Mouse (Mus musculus): Measurements from ENCODE around the gene Gm29133. TPM values are rescaled to one million over a fixed set of nuclear protein-coding genes. Genes with fewer than 3 reads are reported as not detected.

The Gm29133 gene
- polyA plus RNA-seq (2015; fragmentation: Nextera tagmentation; extraction: Ambion mirVana), result not detected in 2 replicates

DNA sequence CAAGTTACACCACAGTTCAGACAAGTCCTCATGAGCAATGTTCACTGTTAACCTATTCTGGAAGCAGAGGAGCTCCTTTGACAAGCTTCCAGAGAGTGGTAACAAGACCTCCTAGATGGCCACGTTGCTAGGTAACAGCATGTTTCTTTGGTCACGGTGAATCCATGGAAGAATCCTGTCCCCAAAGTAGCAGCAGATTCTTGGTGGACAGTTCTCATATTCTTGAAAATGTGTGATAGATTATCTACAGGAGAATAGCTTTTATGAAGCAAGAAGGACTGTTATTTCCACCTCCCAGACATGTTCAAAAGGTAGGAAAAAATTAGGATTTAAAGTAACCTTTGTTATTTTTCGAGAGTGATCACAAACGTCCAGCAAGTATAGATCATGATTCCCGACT lies at the start of gene Gm29133:
Gene Gm29133 (plus strand): TSS at position 301 of the 400 bp plus-strand sequence.
- Histone ChIP-seq H3K4me3 (ENCODE audit: low read length) (no peak within 1 kb of the TSS), H3K9ac (replicated peaks; ENCODE audit: low read length) (no peak within 1 kb of the TSS), H3K36me3 (ENCODE audit: insufficient read depth, low read length) (no peaks in the 10 kb centered on the region), H3K4me1 (ENCODE audit: insufficient read depth, low read length) (no peaks in the 10 kb centered on the region), H3K27me3 (ENCODE audit: insufficient read depth, low read length) (no peaks in the 10 kb centered on the region), H3K4me2 (replicated peaks; ENCODE audit: low read depth, low read length) (no peak within 1 kb of the TSS), H3K9me3 (ENCODE audit: low read length) (no peaks in the 10 kb centered on the region), H3K27ac (ENCODE audit: low read length) (no peak within 1 kb of the TSS)
- no peak for ATAC-seq (ENCODE audit: low FRiP score, low TSS enrichment)
- 54% methylated on average over 5 of the region's 5 CpGs for WGBS

DNA sequence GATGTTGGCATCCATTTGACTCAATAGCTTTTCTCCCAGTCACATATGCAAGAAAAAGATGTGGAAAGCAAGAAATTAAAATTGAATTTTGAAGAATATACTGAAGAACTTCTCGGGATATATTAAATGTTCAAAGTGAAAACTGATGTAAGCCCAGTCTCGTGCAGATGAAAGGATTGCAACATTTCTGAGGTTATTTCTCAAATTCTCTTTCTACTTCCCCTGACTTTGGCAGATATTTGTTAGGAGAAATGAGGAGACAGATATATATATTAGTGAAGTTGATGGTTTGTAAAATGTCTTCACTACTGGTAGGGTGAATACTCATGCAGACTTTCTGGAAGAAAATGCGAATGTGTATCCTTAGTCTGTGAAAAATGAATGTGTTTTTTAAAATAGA lies 48.9 kb upstream of the Gm29133 start:
- no peaks in the 10 kb centered on the region for H3K27me3 ChIP-seq (ENCODE audit: insufficient read depth, low read length)
- H3K9me3 ChIP-seq (ENCODE audit: low read length), result no peaks in the 10 kb centered on the region
- H3K4me2 ChIP-seq (replicated peaks; ENCODE audit: low read depth, low read length), result no peak overlapping the region
- ATAC-seq (ENCODE audit: low FRiP score, low TSS enrichment), result no peak
- no peak overlapping the region for H3K4me3 ChIP-seq (ENCODE audit: low read length)
- H3K36me3 ChIP-seq (ENCODE audit: insufficient read depth, low read length), result no peaks in the 10 kb centered on the region
- no peak overlapping the region for H3K9ac ChIP-seq (replicated peaks; ENCODE audit: low read length)
- no peaks in the 10 kb centered on the region for H3K4me1 ChIP-seq (ENCODE audit: insufficient read depth, low read length)
- H3K27ac ChIP-seq (ENCODE audit: low read length), result no peak overlapping the region
- 94% methylated on average over 3 of the region's 3 CpGs for WGBS

DNA sequence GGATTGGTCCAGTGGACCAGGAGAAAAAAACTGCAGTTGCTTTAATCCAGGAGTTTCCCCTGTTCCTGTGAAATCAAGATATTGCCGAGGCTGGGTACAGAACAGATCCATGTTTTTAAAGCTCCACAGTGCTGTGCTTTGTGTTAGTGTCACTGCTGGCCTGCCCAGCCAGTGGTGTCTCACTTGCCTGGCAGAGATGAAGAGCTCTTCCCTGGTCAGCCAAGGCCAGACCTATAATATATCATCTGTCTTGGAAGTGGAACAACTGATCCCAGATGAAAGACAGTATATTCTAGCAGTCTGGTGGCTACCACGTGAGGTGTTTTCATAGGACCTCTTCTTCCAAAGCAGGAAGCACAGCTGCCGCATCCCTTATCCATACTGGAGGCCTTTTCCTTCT lies 46.7 kb upstream of the Gm29133 start:
- ATAC-seq (ENCODE audit: low FRiP score, low TSS enrichment), result no peak
- Histone ChIP-seq H3K4me1 (ENCODE audit: insufficient read depth, low read length) (no peaks in the 10 kb centered on the region), H3K4me2 (replicated peaks; ENCODE audit: low read depth, low read length) (no peak overlapping the region), H3K9me3 (ENCODE audit: low read length) (no peaks in the 10 kb centered on the region), H3K9ac (replicated peaks; ENCODE audit: low read length) (no peak overlapping the region), H3K27me3 (ENCODE audit: insufficient read depth, low read length) (no peaks in the 10 kb centered on the region), H3K4me3 (ENCODE audit: low read length) (no peak overlapping the region), H3K36me3 (ENCODE audit: insufficient read depth, low read length) (no peaks in the 10 kb centered on the region), H3K27ac (ENCODE audit: low read length) (no peak overlapping the region)
- WGBS, result 51% methylated on average over 3 of the region's 3 CpGs

DNA sequence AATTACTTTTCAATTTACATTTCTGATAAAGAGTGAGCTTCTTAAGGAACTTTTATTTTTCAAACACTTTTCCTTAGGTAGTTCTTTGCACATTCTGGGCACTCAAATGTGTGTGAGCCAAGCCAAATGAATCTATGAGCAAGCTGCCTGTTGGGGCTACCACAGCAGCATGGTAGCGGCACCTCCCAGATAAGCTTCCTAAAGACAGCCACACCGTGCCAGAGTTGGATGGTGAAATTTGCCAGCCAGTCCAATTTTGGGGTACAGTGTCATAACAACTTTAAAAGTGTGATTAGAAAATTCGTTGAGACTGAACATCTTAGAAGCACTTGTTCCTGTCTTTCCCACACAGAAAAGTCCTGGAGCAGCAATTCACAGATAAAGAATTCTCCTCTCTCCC lies 41.5 kb upstream of the Gm29133 start:
- no peak overlapping the region for H3K27ac ChIP-seq (ENCODE audit: low read length)
- no peaks in the 10 kb centered on the region for H3K27me3 ChIP-seq (ENCODE audit: insufficient read depth, low read length)
- H3K36me3 ChIP-seq (ENCODE audit: insufficient read depth, low read length), result no peaks in the 10 kb centered on the region
- H3K4me3 ChIP-seq (ENCODE audit: low read length), result no peak overlapping the region
- 79% methylated on average over 3 of the region's 3 CpGs for WGBS
- no peaks in the 10 kb centered on the region for H3K9me3 ChIP-seq (ENCODE audit: low read length)
- ATAC-seq (ENCODE audit: low FRiP score, low TSS enrichment), result no peak
- no peaks in the 10 kb centered on the region for H3K4me1 ChIP-seq (ENCODE audit: insufficient read depth, low read length)
- H3K9ac ChIP-seq (replicated peaks; ENCODE audit: low read length), result no peak overlapping the region
- no peak overlapping the region for H3K4me2 ChIP-seq (replicated peaks; ENCODE audit: low read depth, low read length)

DNA sequence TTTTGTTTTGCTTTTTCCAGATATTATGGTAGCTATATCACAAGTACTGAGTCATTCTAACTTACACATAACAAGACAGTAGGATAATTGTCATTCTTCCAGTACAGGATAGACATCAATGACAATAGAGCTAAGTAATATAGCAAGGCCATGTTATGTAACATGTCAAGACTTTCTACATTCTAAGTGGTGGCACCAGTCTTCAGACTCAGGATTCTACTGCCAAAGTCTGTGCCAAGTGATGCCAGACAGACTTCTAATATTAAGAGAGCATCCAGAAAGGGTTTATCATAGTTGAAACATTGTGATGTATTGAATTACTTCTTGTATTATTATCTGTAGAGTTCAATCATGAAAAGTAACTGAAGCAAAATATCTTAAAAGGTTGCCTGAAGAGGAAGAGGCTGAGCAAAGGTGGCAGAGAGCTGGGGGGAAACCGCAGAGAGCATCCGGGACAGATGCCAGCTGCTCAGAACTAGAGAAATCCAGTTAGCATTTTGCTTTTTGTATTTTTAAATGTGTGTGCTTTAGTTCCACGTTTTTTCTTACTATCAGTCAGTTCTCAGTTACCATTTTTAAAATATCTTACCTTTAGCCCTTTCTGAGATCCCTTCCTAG lies 34.2 kb upstream of the Gm29133 start:
- 70% methylated on average over 3 of the region's 3 CpGs for WGBS
- ATAC-seq (ENCODE audit: low FRiP score, low TSS enrichment), result no peak
- Histone ChIP-seq H3K4me1 (ENCODE audit: insufficient read depth, low read length) (no peaks in the 10 kb centered on the region), H3K27me3 (ENCODE audit: insufficient read depth, low read length) (no peaks in the 10 kb centered on the region), H3K27ac (ENCODE audit: low read length) (no peak overlapping the region), H3K9ac (replicated peaks; ENCODE audit: low read length) (no peak overlapping the region), H3K36me3 (ENCODE audit: insufficient read depth, low read length) (no peaks in the 10 kb centered on the region), H3K9me3 (ENCODE audit: low read length) (no peaks in the 10 kb centered on the region), H3K4me3 (ENCODE audit: low read length) (no peak overlapping the region), H3K4me2 (replicated peaks; ENCODE audit: low read depth, low read length) (no peak overlapping the region)

DNA sequence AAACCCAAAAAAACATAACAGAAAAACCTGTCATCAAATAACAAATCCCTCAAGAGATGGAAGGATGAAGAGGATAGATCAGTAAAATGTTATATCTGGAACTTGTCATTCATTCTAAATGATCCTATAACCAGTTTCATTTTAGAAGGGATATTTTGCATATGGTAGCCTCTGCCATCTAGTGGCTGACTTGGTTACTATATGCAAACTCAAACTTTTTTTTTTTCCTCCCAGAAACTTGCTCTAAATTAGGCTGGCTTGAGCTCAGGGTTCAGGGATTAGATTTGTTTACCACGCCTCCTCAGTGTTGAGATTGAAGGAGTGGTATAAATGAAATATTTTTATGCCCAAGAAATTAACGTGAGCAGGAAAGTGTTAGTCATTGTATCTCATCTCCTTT lies 27.3 kb upstream of the Gm29133 start:
- H3K27me3 ChIP-seq (ENCODE audit: insufficient read depth, low read length), result no peaks in the 10 kb centered on the region
- 24% methylated on average over 2 of the region's 2 CpGs for WGBS
- H3K9me3 ChIP-seq (ENCODE audit: low read length), result no peaks in the 10 kb centered on the region
- no peak overlapping the region for H3K27ac ChIP-seq (ENCODE audit: low read length)
- no peak overlapping the region for H3K9ac ChIP-seq (replicated peaks; ENCODE audit: low read length)
- no peak overlapping the region for H3K4me3 ChIP-seq (ENCODE audit: low read length)
- no peak overlapping the region for H3K4me2 ChIP-seq (replicated peaks; ENCODE audit: low read depth, low read length)
- ATAC-seq (ENCODE audit: low FRiP score, low TSS enrichment), result no peak
- H3K36me3 ChIP-seq (ENCODE audit: insufficient read depth, low read length), result no peaks in the 10 kb centered on the region
- H3K4me1 ChIP-seq (ENCODE audit: insufficient read depth, low read length), result no peaks in the 10 kb centered on the region

DNA sequence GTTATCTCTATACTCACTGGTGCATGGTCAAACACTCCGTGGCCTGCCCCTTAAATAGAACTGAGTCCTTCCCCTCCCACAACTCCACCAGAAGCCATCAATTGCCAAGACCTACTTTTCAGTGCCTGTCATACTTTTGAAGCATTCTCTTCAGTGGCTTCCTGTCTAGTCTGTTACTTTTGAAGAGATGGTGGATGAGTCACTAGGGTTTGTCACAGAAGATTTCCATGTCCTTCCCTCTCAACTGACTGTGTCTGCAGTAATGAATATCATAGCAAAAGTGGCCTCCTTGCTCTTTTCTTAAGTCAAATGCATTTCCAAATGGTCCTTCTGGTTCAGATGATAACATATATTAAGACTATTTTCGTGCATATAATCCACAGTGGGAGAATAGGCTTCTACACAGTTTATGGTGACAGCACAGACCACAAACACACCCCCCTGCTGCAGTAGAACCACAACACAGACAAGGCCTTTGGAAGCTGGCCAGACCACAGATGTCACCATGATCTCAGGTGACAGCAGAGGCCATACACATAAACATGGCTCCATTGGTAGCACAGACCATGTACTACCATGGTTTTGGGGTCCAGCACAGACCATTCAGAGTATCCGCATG lies 16.9 kb upstream of the Gm29133 start:
- H3K9ac ChIP-seq (replicated peaks; ENCODE audit: low read length), result no peak overlapping the region
- H3K4me2 ChIP-seq (replicated peaks; ENCODE audit: low read depth, low read length), result no peak overlapping the region
- H3K27me3 ChIP-seq (ENCODE audit: insufficient read depth, low read length), result no peaks in the 10 kb centered on the region
- H3K36me3 ChIP-seq (ENCODE audit: insufficient read depth, low read length), result no peaks in the 10 kb centered on the region
- H3K4me1 ChIP-seq (ENCODE audit: insufficient read depth, low read length), result no peaks in the 10 kb centered on the region
- WGBS, result 82% methylated on average over 3 of the region's 3 CpGs
- no peaks in the 10 kb centered on the region for H3K9me3 ChIP-seq (ENCODE audit: low read length)
- H3K4me3 ChIP-seq (ENCODE audit: low read length), result no peak overlapping the region
- ATAC-seq (ENCODE audit: low FRiP score, low TSS enrichment), result no peak
- no peak overlapping the region for H3K27ac ChIP-seq (ENCODE audit: low read length)

DNA sequence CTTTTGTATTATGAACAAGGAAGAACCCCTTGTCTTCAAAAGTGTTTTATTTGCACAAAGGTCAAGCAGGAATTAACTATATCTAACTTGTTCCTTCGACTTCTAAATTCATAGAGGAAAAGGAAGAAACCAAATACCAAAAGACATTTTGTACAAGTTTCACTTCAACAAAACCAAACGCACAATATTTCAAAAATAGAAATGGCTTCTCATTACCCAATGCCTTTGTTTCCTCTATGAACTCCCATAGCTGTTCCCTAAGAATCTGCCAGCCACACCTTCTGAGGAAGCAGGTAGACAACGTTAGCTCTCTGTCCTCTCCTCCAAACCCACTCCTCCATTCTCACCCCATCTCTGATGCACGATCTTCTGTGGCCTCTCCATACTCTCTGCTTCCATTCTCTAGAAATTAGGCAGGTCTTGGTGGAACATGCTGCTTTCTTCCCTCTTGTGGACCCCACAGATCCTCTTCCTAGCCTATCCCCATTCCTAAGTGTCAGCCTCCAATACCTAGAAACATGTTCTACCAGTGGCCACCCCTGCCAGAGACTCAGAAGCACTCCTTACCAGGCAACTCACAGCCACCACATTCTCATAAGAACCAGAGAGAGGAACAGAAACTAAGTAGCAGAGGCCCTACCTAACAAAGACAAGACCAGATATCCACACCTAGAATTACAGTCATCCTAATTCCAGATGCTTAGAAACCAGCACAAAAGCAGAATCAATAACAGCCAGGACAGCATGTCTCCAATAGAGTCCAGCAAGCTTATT lies 4.1 kb upstream of the Gm29133 start:
- no peak for ATAC-seq (ENCODE audit: low FRiP score, low TSS enrichment)
- Histone ChIP-seq H3K4me1 (ENCODE audit: insufficient read depth, low read length) (no peaks in the 10 kb centered on the region), H3K36me3 (ENCODE audit: insufficient read depth, low read length) (no peaks in the 10 kb centered on the region), H3K9me3 (ENCODE audit: low read length) (no peaks in the 10 kb centered on the region), H3K4me3 (ENCODE audit: low read length) (no peak overlapping the region), H3K9ac (replicated peaks; ENCODE audit: low read length) (no peak overlapping the region), H3K27me3 (ENCODE audit: insufficient read depth, low read length) (no peaks in the 10 kb centered on the region), H3K4me2 (replicated peaks; ENCODE audit: low read depth, low read length) (no peak overlapping the region), H3K27ac (ENCODE audit: low read length) (no peak overlapping the region)
- 82% methylated on average over 4 of the region's 4 CpGs for WGBS

DNA sequence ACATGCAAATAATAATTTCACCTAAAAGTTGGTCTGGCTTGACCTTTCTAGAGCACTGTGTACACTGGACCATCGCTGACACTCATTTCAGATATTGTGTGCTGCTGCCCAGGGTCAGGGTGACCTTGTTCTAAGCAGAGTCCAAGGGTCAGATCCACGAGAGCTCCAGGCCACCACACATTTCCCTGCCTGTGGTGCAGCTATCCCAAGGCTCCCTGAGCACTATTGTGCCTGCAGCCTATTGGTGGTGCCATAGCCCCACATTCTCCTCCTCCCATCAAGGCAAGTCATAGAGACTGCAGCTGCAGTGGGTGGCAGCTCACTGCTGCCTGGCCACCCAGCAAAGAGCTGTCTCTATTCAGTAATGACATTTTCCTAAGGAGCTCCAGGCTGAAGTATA lies 2.7 kb upstream of the Gm29133 start:
- H3K36me3 ChIP-seq (ENCODE audit: insufficient read depth, low read length), result no peaks in the 10 kb centered on the region
- H3K27me3 ChIP-seq (ENCODE audit: insufficient read depth, low read length), result no peaks in the 10 kb centered on the region
- WGBS, result 62% methylated on average over 2 of the region's 2 CpGs
- H3K4me3 ChIP-seq (ENCODE audit: low read length), result no peak overlapping the region
- no peak overlapping the region for H3K27ac ChIP-seq (ENCODE audit: low read length)
- ATAC-seq (ENCODE audit: low FRiP score, low TSS enrichment), result no peak
- H3K4me1 ChIP-seq (ENCODE audit: insufficient read depth, low read length), result no peaks in the 10 kb centered on the region
- no peak overlapping the region for H3K9ac ChIP-seq (replicated peaks; ENCODE audit: low read length)
- H3K9me3 ChIP-seq (ENCODE audit: low read length), result no peaks in the 10 kb centered on the region
- no peak overlapping the region for H3K4me2 ChIP-seq (replicated peaks; ENCODE audit: low read depth, low read length)

DNA sequence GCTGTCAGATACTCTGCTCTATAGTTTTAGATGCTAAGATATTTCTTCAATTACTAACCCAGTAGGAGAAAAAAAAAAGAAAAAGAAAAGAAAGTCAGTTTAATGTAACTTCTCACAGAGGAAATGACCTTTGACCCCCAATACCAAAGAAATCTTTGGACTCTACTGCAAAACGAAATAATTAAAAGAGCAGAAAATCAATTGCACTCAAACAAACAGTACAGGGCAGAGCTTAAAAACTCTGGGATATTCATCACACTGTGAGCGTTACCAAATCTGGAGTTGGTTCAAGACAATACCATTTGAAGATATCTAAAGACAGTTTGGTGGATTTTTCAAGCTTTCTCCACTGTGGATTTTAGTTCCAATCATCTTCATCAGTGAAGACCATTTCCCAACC lies 15.4 kb downstream of the Gm29133 start:
- 52% methylated on average over 2 of the region's 2 CpGs for WGBS

More for the DNA sequence above, 15.4 kb downstream of the Gm29133 start:
- Histone ChIP-seq H3K9me3 (ENCODE audit: low read length) (no peaks in the 10 kb centered on the region), H3K4me1 (ENCODE audit: insufficient read depth, low read length) (no peaks in the 10 kb centered on the region), H3K36me3 (ENCODE audit: insufficient read depth, low read length) (no peaks in the 10 kb centered on the region), H3K27ac (ENCODE audit: low read length) (no peak overlapping the region), H3K9ac (replicated peaks; ENCODE audit: low read length) (no peak overlapping the region), H3K4me2 (replicated peaks; ENCODE audit: low read depth, low read length) (no peak overlapping the region), H3K27me3 (ENCODE audit: insufficient read depth, low read length) (no peaks in the 10 kb centered on the region), H3K4me3 (ENCODE audit: low read length) (no peak overlapping the region)
- ATAC-seq (ENCODE audit: low FRiP score, low TSS enrichment), result no peak

Measured in kidney, embryonic 16.5 days (tissue).